ENCODE assay signal across 21 mouse cellular contexts in genomic region chr19:60136491-60136890, GRCm38 (mm10).
DNase-seq lines count a peak whose midpoint lies in the region; ATAC-seq and TF ChIP-seq lines count a peak whose summit lies in the region.
"Had no signal": no experiment of that assay in that cellular context is flagged by ENCODE, and none has a peak within 500 bp of the region (broad histone marks: within the 10 kb centered on the region; RNA-seq: fewer than 3 reads in every experiment).

No protein-coding gene starts in this region.

- no peak for ATAC-seq in kidney, embryonic 14.5 days (ENCODE audit: low FRiP score, low TSS enrichment)
- ATAC-seq in kidney, embryonic 16.5 days (ENCODE audit: low FRiP score, low TSS enrichment): no peak
- ATAC-seq: forebrain, embryonic 13.5 days; forebrain, embryonic 16.5 days; Patski had no signal

- DNase-seq in heart, adult 11 months: peak; percentile 19
- no peak for DNase-seq in heart, adult 2 months
- DNase-seq in kidney, adult 2 months: peak; percentile 88
- DNase-seq in kidney, postnatal 14 days: peak; percentile 61
- no peak for DNase-seq in MEL (ENCODE audit: low read depth, low spot score)
- DNase-seq: adrenal gland, postnatal 10 days; adrenal gland, postnatal 36 days; cerebellum, adult 18-20 months; cerebellum, adult 9-10 months; cerebellum, postnatal 14 days; gastrocnemius, postnatal 10 days; gastrocnemius, postnatal 36 days had no signal

- no peak for TF ChIP-seq EP300 in heart, adult 2 months (IDR thresholded peaks at IDR 0.05; ENCODE audit: insufficient read depth, low read depth, low read length)
- peak in 1 of 2 experiments; percentile 4; a peak in 1 of 4 replicates for TF ChIP-seq EP300 in MEL (IDR thresholded peaks at IDR 0.05; ENCODE audit: low read depth in 1 of 2, low read length in 2 of 2)

- intact Hi-C loops in heart, adult 2 months (cut with DNase I): no loop called here

- no peak overlapping the region for H3K4me3 ChIP-seq in heart, adult 2 months
- no peak overlapping the region for H3K4me3 ChIP-seq in kidney, adult 2 months (ENCODE audit: insufficient read depth, low read depth, low read length)
- H3K4me3 ChIP-seq in kidney, embryonic 14.5 days (ENCODE audit: low read length): no peak overlapping the region
- no peak overlapping the region for H3K4me3 ChIP-seq in kidney, embryonic 16.5 days (ENCODE audit: low read length)
- no peak overlapping the region for H3K4me3 ChIP-seq in MEL (ENCODE audit: control insufficient read depth in 1 of 2, insufficient read depth in 1 of 2, low read depth in 2 of 2, low read length in 2 of 2)
- H3K4me3 ChIP-seq: forebrain, embryonic 10.5 days; forebrain, embryonic 13.5 days; heart, embryonic 13.5 days; hindbrain, embryonic 12.5 days; hindbrain, embryonic 15.5 days had no signal

- H3K9me3 ChIP-seq in kidney, embryonic 14.5 days (ENCODE audit: control insufficient read depth, low read length): no peaks in the 10 kb centered on the region
- no peaks in the 10 kb centered on the region for H3K9me3 ChIP-seq in kidney, embryonic 16.5 days (ENCODE audit: low read length)
- no peaks in the 10 kb centered on the region for H3K9me3 ChIP-seq in MEL (replicated peaks; ENCODE audit: insufficient read depth, low read length)
- H3K9me3 ChIP-seq: forebrain, embryonic 10.5 days; forebrain, embryonic 13.5 days; heart, embryonic 13.5 days; hindbrain, embryonic 12.5 days; hindbrain, embryonic 15.5 days had no signal

- no peak for TF ChIP-seq POLR2A in heart, adult 2 months (IDR thresholded peaks at IDR 0.05; ENCODE audit: insufficient read depth, low read depth, low read length)
- no peak for TF ChIP-seq POLR2A in kidney, adult 2 months (IDR thresholded peaks at IDR 0.05; ENCODE audit: low read depth, low read length)
- TF ChIP-seq POLR2A in MEL (IDR thresholded peaks at IDR 0.05; ENCODE audit: control insufficient read depth in 1 of 2, insufficient read depth in 1 of 2, low read depth in 1 of 2, low read length in 2 of 2, poor library complexity in 1 of 2): no peak

- H3K27me3 ChIP-seq in heart, adult 2 months (ENCODE audit: control insufficient read depth, insufficient read depth, low read length): no peaks in the 10 kb centered on the region
- no peaks in the 10 kb centered on the region for H3K27me3 ChIP-seq in kidney, adult 2 months (replicated peaks; ENCODE audit: control insufficient read depth, insufficient read depth, low read length)
- H3K27me3 ChIP-seq in kidney, embryonic 14.5 days (ENCODE audit: control insufficient read depth, insufficient read depth, low read length): no peaks in the 10 kb centered on the region
- H3K27me3 ChIP-seq in kidney, embryonic 16.5 days (ENCODE audit: insufficient read depth, low read length): peaks cover 2% of the 10 kb centered on the region; the same call in 1 of the 2 replicates
- H3K27me3 ChIP-seq in MEL (ENCODE audit: control insufficient read depth in 1 of 2, insufficient read depth in 2 of 2, low read length in 2 of 2): no peaks in the 10 kb centered on the region
- H3K27me3 ChIP-seq: hindbrain, embryonic 12.5 days; hindbrain, embryonic 15.5 days; Patski had no signal

- no peaks in the 10 kb centered on the region for H3K4me1 ChIP-seq in heart, adult 2 months (ENCODE audit: control insufficient read depth, insufficient read depth, low read length)
- peaks cover 5% of the 10 kb centered on the region; the same call in 1 of the 2 replicates for H3K4me1 ChIP-seq in kidney, adult 2 months (ENCODE audit: control insufficient read depth, insufficient read depth, low read length)
- H3K4me1 ChIP-seq in kidney, embryonic 14.5 days (ENCODE audit: control insufficient read depth, insufficient read depth, low read length): no peaks in the 10 kb centered on the region
- H3K4me1 ChIP-seq in kidney, embryonic 16.5 days (ENCODE audit: insufficient read depth, low read length): no peaks in the 10 kb centered on the region
- peaks cover 21 to 23% of the 10 kb centered on the region in 2 experiments for H3K4me1 ChIP-seq in MEL (ENCODE audit: control insufficient read depth in 1 of 2, insufficient read depth in 2 of 2, low read length in 2 of 2)
- H3K4me1 ChIP-seq: forebrain, embryonic 13.5 days; heart, embryonic 13.5 days; hindbrain, embryonic 12.5 days; hindbrain, embryonic 15.5 days had no signal

- no peaks in the 10 kb centered on the region for H3K79me2 ChIP-seq in heart, adult 2 months (replicated peaks; ENCODE audit: control insufficient read depth, insufficient read depth, low read length)
- peaks cover 6% of the 10 kb centered on the region for H3K79me2 ChIP-seq in MEL (ENCODE audit: control insufficient read depth, insufficient read depth, low read length, poor library complexity)

- no peak for TF ChIP-seq RAD21 in MEL (IDR thresholded peaks at IDR 0.05; ENCODE audit: low read depth, low read length)

- 77% methylated on average over 1 of the region's 1 CpGs for WGBS in heart, adult 2 months
- WGBS in kidney, adult 2 months: 57% methylated on average over 1 of the region's 1 CpGs
- WGBS in kidney, embryonic 14.5 days: 88% methylated on average over 1 of the region's 1 CpGs
- WGBS in kidney, embryonic 16.5 days: 92% methylated on average over 1 of the region's 1 CpGs

- no peak overlapping the region for H3K4me2 ChIP-seq in kidney, embryonic 14.5 days (replicated peaks; ENCODE audit: low read depth, low read length)
- no peak overlapping the region for H3K4me2 ChIP-seq in kidney, embryonic 16.5 days (replicated peaks; ENCODE audit: low read depth, low read length)
- H3K4me2 ChIP-seq: forebrain, embryonic 13.5 days; heart, embryonic 13.5 days; hindbrain, embryonic 12.5 days; hindbrain, embryonic 15.5 days had no signal

- TF ChIP-seq CTCF in heart, adult 2 months (IDR thresholded peaks at IDR 0.05): no peak
- TF ChIP-seq CTCF in kidney, adult 2 months (conservative IDR thresholded peaks at IDR 0.05; ENCODE audit: insufficient read depth, insufficient read length, low read depth, low read length): no peak
- no peak for TF ChIP-seq CTCF in MEL (IDR thresholded peaks at IDR 0.05 in 2 of 3, conservative IDR thresholded peaks at IDR 0.05 in 1 of 3; ENCODE audit: control insufficient read depth in 1 of 3, insufficient read depth in 1 of 3, low read depth in 2 of 3, low read length in 3 of 3, poor library complexity in 1 of 3, severe bottlenecking in 1 of 3)

- H3K9ac ChIP-seq in heart, adult 2 months (ENCODE audit: low read depth, low read length): no peak overlapping the region
- no peak overlapping the region for H3K9ac ChIP-seq in kidney, embryonic 14.5 days (ENCODE audit: low read depth, low read length)
- no peak overlapping the region for H3K9ac ChIP-seq in kidney, embryonic 16.5 days (replicated peaks; ENCODE audit: low read length)
- no peak overlapping the region for H3K9ac ChIP-seq in MEL (ENCODE audit: control insufficient read depth, low read depth, low read length, poor library complexity, severe bottlenecking)
- H3K9ac ChIP-seq: forebrain, embryonic 13.5 days; heart, embryonic 13.5 days; hindbrain, embryonic 12.5 days; hindbrain, embryonic 15.5 days had no signal

- H3K27ac ChIP-seq in heart, adult 2 months: no peak overlapping the region
- H3K27ac ChIP-seq in kidney, adult 2 months (ENCODE audit: insufficient read depth, low read depth, low read length): no peak overlapping the region
- no peak overlapping the region for H3K27ac ChIP-seq in kidney, embryonic 14.5 days (ENCODE audit: low read depth, low read length)
- H3K27ac ChIP-seq in kidney, embryonic 16.5 days (ENCODE audit: low read length): no peak overlapping the region
- H3K27ac ChIP-seq in MEL (ENCODE audit: control insufficient read depth, low read depth, low read length): peak overlapping the region; percentile 8; the same call in 1 of the 2 replicates
- H3K27ac ChIP-seq: forebrain, embryonic 10.5 days; forebrain, embryonic 13.5 days; heart, embryonic 13.5 days; hindbrain, embryonic 12.5 days; hindbrain, embryonic 15.5 days had no signal

- H3K36me3 ChIP-seq in heart, adult 2 months (ENCODE audit: control insufficient read depth, insufficient read depth, low read length): no peaks in the 10 kb centered on the region
- no peaks in the 10 kb centered on the region for H3K36me3 ChIP-seq in kidney, adult 2 months (ENCODE audit: control insufficient read depth, insufficient read depth, low read length)
- no peaks in the 10 kb centered on the region for H3K36me3 ChIP-seq in kidney, embryonic 14.5 days (ENCODE audit: control insufficient read depth, insufficient read depth, low read length)
- no peaks in the 10 kb centered on the region for H3K36me3 ChIP-seq in kidney, embryonic 16.5 days (ENCODE audit: insufficient read depth, low read length)
- H3K36me3 ChIP-seq in MEL (ENCODE audit: control insufficient read depth in 1 of 2, insufficient read depth in 2 of 2, low read length in 2 of 2): peaks cover 0 to 37% of the 10 kb centered on the region in 2 experiments; a peak in 2 of 4 replicates
- H3K36me3 ChIP-seq: forebrain, embryonic 10.5 days; heart, embryonic 13.5 days; hindbrain, embryonic 12.5 days; hindbrain, embryonic 15.5 days had no signal

TF ChIP-seq in MEL, 35 proteins besides CTCF, POLR2A, EP300 and RAD21:
- TF ChIP-seq ZC3H11A (IDR thresholded peaks at IDR 0.05; ENCODE audit: low read depth, low read length): no peak
- no peak for TF ChIP-seq USF2 (IDR thresholded peaks at IDR 0.05; ENCODE audit: borderline replicate concordance in 1 of 2, insufficient read depth in 1 of 2, low read depth in 1 of 2, low read length in 2 of 2)
- no peak for TF ChIP-seq CHD1 (IDR thresholded peaks at IDR 0.05; ENCODE audit: low read depth, low read length)
- TF ChIP-seq USF1 (IDR thresholded peaks at IDR 0.05; ENCODE audit: low read depth, low read length): 0 out of 2 replicates have a peak, but pooled peaks have one; percentile 24
- TF ChIP-seq CHD2 (IDR thresholded peaks at IDR 0.05; ENCODE audit: low read length): no peak

Comparison
In these comparisons a context has a peak if more than half of its experiments do, and no peak if none do; other contexts are left out.
1. DNase-seq: peak in heart, adult 11 months (single experiment), kidney, adult 2 months (single experiment) and kidney, postnatal 14 days (single experiment); none in heart, adult 2 months (0 of 2) and MEL (single experiment).